Mouse (Mus musculus) left cerebral cortex, adult 2 months (tissue): ENCODE results near the gene Il13. TPM values are rescaled to one million over a fixed set of nuclear protein-coding genes. Genes with fewer than 3 reads are reported as not detected.
A peak's percentile ranks its signal among the peaks of the same experiment; 100 is the strongest.

Experiments
- DNase-seq, 2 experiments: peaks; one replicate each; pipeline ENCODE4 v3.0.0; 2021 to 2022; ENCODE audit warnings: low spot score in 2 of 2, mixed read lengths in 1 of 2; ENCODE audit errors: extremely low spot score in 1 of 2
- H3K27ac ChIP-seq: fragments of 200-600 bp; 2 replicates; pipeline ENCODE4 v1.8.1; 2022
- H3K4me3 ChIP-seq: fragments of 200-600 bp; 2 replicates; pipeline ENCODE4 v1.8.1; 2022
- CTCF ChIP-seq: fragments of 200-600 bp; IDR thresholded peaks from 2 replicates; pipeline ENCODE4 v1.8.1; 2022; ENCODE audit warnings: antibody characterized with exemption, mild to moderate bottlenecking, moderate library complexity
- intact Hi-C: fragments of 180-260 bp; cut with DNase I; formaldehyde crosslinking; loops from one replicate; pipeline ENCODE4 v1.15.1; 2025
- total RNA-seq, 2 experiments: library from RNA; stranded (reverse); gene quantifications; 2 replicates each; pipeline ENCODE4 v1.2.3; 2021

Gene Il13
- total RNA-seq, 2 experiments from 2014 or later, result not detected

DNA sequence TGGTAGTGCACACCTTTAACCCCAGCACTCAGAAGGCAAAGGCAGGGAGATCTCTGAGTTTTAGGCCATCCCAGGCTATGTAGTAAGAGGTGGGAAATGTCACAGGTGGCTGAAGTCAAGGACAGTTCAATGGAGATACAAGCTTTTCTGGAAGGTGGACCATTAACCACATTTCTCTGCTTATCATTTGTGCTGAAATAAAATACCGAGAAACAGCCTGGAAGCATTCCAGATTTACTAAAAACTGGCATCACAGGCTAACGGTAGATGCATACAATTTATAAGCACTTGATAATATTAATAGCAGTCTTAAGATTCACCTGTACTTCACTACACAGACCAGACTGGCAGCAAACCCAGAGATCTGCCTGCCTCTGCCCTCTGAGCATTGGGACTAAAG, 17.9 kb upstream of the Il13 start:
- TF ChIP-seq CTCF, result no peak
- intact Hi-C loops, result no loop called here

DNA sequence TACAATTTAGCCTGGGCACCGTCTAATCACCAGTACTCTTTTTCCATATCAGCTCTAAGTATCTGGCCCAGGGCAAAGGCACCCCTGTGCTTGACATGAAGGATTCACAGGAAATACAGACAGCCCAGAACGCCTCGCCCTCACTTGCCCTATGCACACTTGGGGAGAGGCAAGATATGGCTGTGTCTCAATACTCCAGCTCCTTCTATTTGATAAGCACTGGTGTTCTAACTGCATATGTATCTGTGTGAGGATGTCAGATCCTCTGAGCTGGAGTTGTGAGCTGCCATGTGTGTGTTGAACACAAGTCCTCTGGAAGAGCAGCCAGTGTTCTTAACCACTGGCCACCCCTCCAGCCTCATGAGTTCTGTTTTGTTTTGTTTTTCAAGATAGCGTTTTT, 16.9 kb upstream of the Il13 start:
- TF ChIP-seq CTCF, result no peak

More for the DNA sequence above, 17.9 kb upstream of the Il13 start:
- Histone ChIP-seq H3K27ac (no peak overlapping the region), H3K4me3 (no peak overlapping the region)
- DNase-seq, result no peak

DNA sequence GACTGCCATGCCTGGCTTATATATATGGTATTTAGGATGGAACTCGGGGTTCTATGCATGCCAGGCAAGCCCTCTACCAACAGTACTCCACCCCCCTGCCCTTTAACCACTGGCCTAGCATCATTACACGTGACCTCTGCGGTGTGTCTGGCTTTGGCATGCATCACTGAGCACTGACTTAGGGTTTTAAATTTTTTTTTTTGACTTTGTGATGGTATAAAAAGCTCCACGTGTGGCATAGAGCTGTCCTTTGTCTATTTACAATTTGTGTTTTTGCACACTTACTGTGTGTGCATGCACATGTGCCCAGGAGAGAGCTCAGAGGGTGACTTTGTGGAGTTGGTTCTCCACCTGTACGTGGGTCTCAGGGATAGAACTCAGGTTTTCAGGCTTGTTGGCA, 9.5 kb upstream of the Il13 start:
- Histone ChIP-seq H3K4me3 (no peak overlapping the region), H3K27ac (no peak overlapping the region)
- no peak for DNase-seq
- no peak for TF ChIP-seq CTCF
- intact Hi-C loops, result no loop called here

More for the DNA sequence above, 16.9 kb upstream of the Il13 start:
- DNase-seq, result no peak
- intact Hi-C loops, result no loop called here
- H3K4me3 ChIP-seq, result no peak overlapping the region
- no peak overlapping the region for H3K27ac ChIP-seq

DNA sequence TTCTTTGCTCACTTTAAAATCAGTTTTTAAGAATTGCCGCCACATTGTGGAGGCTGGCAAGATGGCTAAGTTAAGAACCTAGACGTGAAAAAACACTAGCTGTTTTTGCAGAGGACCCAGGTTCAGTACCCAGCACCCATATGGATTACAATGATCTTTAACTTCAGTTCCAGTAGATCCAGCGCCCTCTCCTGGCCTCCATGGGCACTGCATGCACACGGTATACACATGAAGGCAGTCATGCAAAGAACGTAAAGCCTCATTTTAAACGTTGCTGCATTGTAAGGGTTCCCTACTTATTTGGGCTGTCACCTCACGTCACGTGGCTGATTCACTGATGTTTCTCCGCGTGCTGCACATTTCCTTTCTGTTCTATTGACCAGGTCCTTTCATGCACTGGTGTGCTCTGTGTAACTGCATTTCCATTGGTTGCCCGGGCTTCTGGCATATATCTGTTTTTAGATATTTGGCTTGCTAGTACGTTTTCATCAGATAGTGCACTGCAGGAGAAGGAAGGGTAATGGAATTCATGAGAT, 8.3 kb upstream of the Il13 start:
- Histone ChIP-seq H3K27ac (no peak overlapping the region), H3K4me3 (no peak overlapping the region)
- DNase-seq, result no peak
- peak; percentile 22; the same call in 1 of the 2 replicates for TF ChIP-seq CTCF
- intact Hi-C loops, result no loop called here

DNA sequence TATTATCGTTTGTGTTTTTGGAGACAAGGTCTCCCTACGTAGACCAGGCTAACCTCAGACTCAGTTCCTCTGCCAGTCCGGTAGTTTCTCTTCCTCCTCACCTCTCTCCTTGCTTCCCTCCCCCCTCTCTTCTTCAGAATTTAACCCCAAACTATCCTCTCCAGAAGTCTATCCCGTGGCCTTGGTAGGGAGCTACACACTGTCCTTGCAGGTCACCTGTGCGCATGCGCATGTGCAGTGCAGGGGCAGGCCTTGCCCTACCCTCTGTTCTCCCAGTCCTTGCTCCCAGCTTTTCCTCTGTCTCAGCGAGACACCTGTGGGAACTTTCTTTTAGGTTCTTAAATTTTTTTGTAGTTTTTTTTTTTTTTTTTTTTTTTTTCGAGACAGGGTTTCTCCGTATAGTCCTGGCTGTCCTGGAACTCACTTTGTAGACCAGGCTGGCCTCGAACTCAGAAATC, 3.3 kb upstream of the Il13 start:
- no peak for TF ChIP-seq CTCF
- H3K4me3 ChIP-seq, result no peak overlapping the region
- no peak overlapping the region for H3K27ac ChIP-seq
- no peak for DNase-seq
- intact Hi-C loops, result no loop called here

DNA sequence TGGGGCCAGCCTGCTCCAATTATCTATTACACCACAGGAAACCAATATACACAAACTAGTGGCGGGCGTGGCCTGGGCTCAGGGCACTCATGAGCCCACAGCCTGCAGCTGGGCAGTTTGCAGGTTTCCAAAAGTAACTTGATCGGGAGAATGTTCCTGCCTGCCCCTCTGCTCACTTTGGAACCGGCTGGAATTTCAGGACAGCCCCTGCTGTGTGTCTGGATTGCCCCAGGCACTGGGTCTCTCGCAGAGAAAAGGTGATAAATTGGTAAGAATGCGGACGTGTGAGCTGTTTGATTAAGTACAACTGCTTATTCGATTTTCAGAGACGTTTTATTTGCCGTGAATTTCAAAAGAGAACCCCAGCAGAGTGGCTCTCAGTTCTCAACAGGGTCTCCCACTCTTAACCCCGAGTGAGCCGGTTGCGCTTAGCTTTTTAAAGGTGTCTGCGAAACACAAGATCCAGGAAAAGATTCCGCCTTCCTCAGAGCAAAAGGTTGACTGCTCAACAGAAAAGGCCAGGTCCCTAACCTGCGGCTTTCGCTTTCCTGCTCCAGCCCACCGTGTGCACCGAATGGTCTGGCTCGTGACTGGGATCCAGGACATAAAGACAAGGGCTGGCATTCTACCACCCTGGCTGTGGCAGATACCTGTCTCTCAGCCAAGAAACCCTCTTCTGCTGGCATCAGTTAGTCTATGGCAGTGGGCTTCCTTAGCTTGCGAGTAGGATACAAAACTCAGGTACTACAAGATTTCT, 2.7 kb upstream of the Il13 start:
- intact Hi-C loops, result no loop called here
- H3K4me3 ChIP-seq, result no peak overlapping the region
- DNase-seq, result no peak
- H3K27ac ChIP-seq, result no peak overlapping the region
- no peak for TF ChIP-seq CTCF

DNA sequence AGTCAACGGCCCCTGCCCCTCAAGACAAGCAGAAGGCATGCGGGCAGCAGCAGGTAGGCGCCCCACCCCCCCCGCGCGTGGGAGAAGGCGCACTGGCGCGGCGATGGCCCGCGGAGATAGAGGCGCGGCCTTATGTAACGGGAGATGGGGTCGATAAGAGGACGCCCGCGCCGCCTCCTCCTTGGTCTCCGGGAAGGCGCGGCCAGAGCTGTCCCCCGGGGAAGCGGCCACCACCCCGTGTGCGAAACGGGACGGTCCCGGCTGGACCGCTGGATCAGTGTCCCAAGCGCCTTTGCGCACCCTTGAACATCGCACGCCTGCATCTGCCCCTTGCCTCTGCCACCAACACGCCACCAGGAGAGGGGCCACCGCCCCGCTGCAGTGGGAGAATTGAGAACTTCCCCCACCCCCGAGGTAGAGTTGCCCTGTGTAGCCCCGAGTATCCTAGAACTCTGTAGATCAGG, 1.7 kb upstream of the Il13 start:
- Histone ChIP-seq H3K4me3 (peak overlapping the region; percentile 46), H3K27ac (no peak overlapping the region; the same call in 1 of the 2 replicates)
- DNase-seq, result peak; percentile 47 to 52
- intact Hi-C loops, result no loop called here
- no peak for TF ChIP-seq CTCF

DNA sequence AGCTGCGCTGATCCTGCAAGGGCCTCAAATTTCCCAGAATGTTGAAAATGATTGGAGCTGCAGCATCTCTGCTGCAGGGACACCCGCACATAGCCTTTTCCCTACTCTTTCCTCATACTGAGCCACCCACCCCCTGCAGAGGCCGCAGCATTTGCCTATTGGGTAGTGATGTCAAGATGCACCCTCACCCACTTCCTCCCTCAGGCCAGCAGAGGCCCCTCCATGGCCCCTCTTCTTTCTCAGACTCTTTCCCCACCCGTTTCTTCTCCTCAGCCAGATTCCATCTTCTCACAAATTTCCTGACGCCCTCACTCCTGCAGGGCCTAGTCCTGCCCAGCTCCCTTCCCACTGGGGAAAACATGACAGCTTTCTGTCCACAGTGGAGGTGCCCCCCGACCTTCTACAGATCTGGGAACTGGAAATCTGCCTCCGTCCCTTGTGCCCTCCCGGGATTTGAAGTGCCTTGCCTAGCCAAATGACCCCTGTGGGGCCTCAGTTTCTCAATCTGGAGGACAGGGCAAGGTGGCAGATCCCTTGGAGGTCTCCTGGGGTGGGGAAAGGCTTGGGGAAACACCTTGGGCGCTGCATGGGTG, 1.2 kb upstream of the Il13 start:
- Histone ChIP-seq H3K27ac (no peak overlapping the region; the same call in 1 of the 2 replicates), H3K4me3 (peak overlapping the region; percentile 46; the same call in 1 of the 2 replicates)
- no peak for DNase-seq
- intact Hi-C loops, result no loop called here
- TF ChIP-seq CTCF, result no peak

DNA sequence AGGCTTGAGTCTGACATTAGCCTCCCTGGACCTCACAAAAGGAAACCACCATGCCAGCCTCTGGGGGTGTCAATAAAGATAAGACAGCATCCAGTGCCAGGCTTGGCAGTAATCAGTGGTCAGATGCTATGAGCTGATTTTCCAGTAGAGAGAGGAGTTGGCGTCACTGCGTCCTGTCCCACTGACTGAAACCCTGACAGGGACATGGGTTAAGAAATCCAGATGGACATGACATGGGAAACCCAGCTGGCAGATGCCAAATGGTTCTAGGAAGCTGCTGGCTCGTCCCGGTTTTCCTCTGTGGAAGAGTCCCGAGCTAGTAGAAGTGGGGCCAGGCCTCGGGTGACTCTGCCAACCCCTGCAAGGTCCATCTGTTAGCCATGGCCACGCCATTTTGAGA, 858 bp downstream of the Il13 start:
- TF ChIP-seq CTCF, result no peak
- intact Hi-C loops, result no loop called here
- H3K27ac ChIP-seq, result no peak overlapping the region
- DNase-seq, result no peak
- no peak overlapping the region for H3K4me3 ChIP-seq

DNA sequence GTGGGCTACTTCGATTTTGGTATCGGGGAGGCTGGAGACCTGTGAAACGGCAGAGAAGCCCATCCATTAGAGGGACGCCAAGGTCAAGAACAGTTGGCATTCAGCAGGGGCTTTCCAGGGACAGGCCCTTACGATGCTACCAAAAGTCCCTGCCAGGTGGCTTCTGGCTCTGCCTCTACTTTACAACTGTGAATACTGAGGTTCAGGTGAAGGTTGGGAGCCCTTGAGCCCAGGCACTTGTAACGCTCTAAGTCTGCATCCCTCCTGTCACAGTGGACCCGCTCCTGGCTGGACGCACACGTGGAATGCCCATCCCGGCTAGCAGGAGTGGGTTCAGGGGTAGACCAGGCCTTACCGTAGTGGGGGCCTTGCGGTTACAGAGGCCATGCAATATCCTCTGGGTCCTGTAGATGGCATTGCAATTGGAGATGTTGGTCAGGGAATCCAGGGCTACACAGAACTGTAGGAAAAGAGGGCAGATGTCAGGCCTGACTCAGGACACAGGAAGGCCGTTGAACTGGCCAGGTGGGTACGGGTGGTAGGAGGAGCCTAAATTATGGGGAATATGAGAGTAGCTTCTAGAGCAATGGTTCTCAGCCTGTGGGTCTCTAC, 2.3 kb downstream of the Il13 start:
- DNase-seq, result no peak
- peak; percentile 58 for TF ChIP-seq CTCF
- Histone ChIP-seq H3K27ac (no peak overlapping the region), H3K4me3 (no peak overlapping the region)
- intact Hi-C loops, result no loop called here

DNA sequence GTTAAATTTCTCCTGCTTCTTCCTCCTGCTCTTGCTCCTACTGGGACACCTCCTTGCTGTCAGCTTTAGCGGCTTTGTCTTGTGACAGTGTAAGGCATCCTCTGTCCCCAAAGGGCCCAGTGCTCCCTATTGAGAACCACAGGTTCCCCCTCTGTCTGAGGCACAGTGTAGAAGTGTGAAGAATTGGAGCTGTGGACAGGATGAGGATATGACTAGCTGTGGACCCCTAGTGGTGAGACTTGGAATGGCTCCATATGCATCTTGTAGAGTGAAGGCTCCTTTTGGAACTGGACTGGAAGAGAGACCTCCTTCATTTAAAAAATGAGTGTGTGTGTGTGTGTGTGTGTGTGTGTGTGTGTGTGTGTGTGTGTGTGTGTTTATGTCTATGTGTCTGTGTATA, 6.6 kb downstream of the Il13 start:
- peak; percentile 70 for TF ChIP-seq CTCF
- intact Hi-C loops, result loop anchor here (1.0 to 5.0 kb wide), 2 partner anchors 41 to 158 kb away; partner anchors contain the start of gene Gm9837
- Histone ChIP-seq H3K4me3 (no peak overlapping the region), H3K27ac (no peak overlapping the region)
- DNase-seq, result peak; percentile 73 to 76

DNA sequence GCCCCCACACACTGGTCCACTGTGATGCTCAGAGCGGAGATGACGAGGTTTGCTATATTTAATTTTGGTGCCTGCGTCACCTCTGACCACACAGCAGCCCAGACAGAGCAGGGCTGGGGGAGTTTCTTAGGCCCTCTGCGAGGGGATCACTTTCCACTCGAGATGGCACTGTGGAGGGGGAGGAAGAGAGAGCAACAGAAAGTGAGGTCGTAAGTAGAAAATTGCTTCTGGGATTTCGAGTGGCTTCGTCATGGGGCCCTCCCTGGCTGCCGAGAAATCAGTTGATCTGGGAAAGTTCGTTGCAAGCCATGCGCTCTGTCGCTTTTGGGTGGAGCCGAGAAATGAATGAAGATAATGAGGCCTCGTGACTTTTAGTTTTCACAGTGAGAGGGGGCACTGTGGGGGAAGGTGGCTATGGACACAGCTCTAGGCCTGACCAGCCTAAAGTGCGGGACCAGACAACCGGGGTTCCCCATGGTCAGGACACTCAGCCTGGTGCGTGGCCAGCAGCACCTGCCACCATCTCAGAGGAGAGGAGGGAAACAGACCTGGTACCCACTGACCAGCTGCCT, 7.6 kb downstream of the Il13 start:
- H3K4me3 ChIP-seq, result no peak overlapping the region
- DNase-seq, result no peak
- H3K27ac ChIP-seq, result no peak overlapping the region
- no peak for TF ChIP-seq CTCF
- intact Hi-C loops, result loop anchor here (5.0 kb wide), 1 partner anchor 40 kb away; no protein-coding TSS in a partner anchor
